Mouse (Mus musculus) lung, postnatal 0 days (tissue): ENCODE results near the gene Spock1. TPM values are rescaled to one million over a fixed set of nuclear protein-coding genes. Genes with fewer than 3 reads are reported as not detected.

Experiments used
- ATAC-seq: fragments of 200-750 bp; cut with Nextera tagmentation; 2 replicates; pipeline ENCODE4 v1.8.0; 2017; ENCODE audit warnings: moderate library complexity
- DNase-seq: peaks from one replicate; pipeline ENCODE4 v3.0.0-alpha.2; 2016; ENCODE audit warnings: low spot score
- H3K27ac ChIP-seq: fragments of 300-500 bp; sonication (generic); 2 replicates; pipeline ENCODE4 v1.5.1; 2014; ENCODE audit warnings: antibody characterized with exemption, mild to moderate bottlenecking, low read length, mixed read lengths
- H3K27me3 ChIP-seq: fragments of 300-500 bp; sonication (generic); replicated peaks from 2 replicates; pipeline ENCODE4 v1.6.1; 2014; ENCODE audit warnings: low read length, mixed read lengths; ENCODE audit not compliant: insufficient read depth
- H3K36me3 ChIP-seq: fragments of 300-500 bp; sonication (generic); 2 replicates; pipeline ENCODE4 v1.6.1; 2014; ENCODE audit warnings: low read length, mixed read lengths; ENCODE audit not compliant: insufficient read depth
- H3K4me1 ChIP-seq: fragments of 300-500 bp; sonication (generic); 2 replicates; pipeline ENCODE4 v1.6.1; 2014; ENCODE audit warnings: antibody characterized with exemption, low read depth, low read length, mixed read lengths; ENCODE audit not compliant: insufficient read depth
- H3K4me2 ChIP-seq: fragments of 300-500 bp; sonication (generic); replicated peaks from 2 replicates; pipeline ENCODE4 v1.6.1; 2014; ENCODE audit warnings: low read depth, mild to moderate bottlenecking, low read length, moderate library complexity, mixed read lengths
- H3K4me3 ChIP-seq: fragments of 300-500 bp; sonication (generic); 2 replicates; pipeline ENCODE4 v1.5.1; 2014; ENCODE audit warnings: low read depth, low read length
- H3K9ac ChIP-seq: fragments of 300-500 bp; sonication (generic); replicated peaks from 2 replicates; pipeline ENCODE4 v1.6.1; 2014; ENCODE audit warnings: low read depth, mild to moderate bottlenecking
- H3K9me3 ChIP-seq: fragments of 300-500 bp; sonication (generic); 2 replicates; pipeline ENCODE4 v1.6.1; 2016; ENCODE audit warnings: low read length, mixed read lengths
- CTCF ChIP-seq: IDR thresholded peaks from 2 replicates; pipeline ENCODE4 v1.5.1; 2016; ENCODE audit warnings: antibody characterized with exemption, mild to moderate bottlenecking
- EP300 ChIP-seq: IDR thresholded peaks from 2 replicates; pipeline ENCODE4 v1.6.1; 2016; ENCODE audit warnings: antibody characterized with exemption, mild to moderate bottlenecking, control low read depth
- WGBS: fragments of 180-500 bp; shearing (Covaris S2); extraction: QIAGEN DNeasy Blood & Tissue Kit; methylation state at CpG from one replicate; pipeline ENCODE4 v1.1.7; 2014; 5-methylcytosine and 5-hydroxymethylcytosine counted together
- polyA plus RNA-seq: library from polyadenylated mRNA; unstranded; fragments of >200 nt; fragmentation: Nextera tagmentation; extraction: Ambion mirVana; gene quantifications from 2 replicates; pipeline ENCODE4 v1.2.1, GENCODE M21; 2015

The Spock1 gene
- polyA plus RNA-seq, 1 experiment from 2014 or later = 0.45 TPM

GRCm38 (mm10) chr13:57856311-57856853 lies 51.8 kb downstream of the Spock1 start:
- Histone ChIP-seq H3K4me2 (no peak overlapping the region), H3K9me3 (no peaks in the 10 kb centered on the region), H3K4me3 (no peak overlapping the region), H3K4me1 (no peaks in the 10 kb centered on the region), H3K36me3 (no peaks in the 10 kb centered on the region), H3K27ac (no peak overlapping the region), H3K27me3 (no peaks in the 10 kb centered on the region), H3K9ac (no peak overlapping the region)
- TF ChIP-seq EP300 (no peak), CTCF (no peak)
- WGBS = 76% methylated on average over 10 of the region's 10 CpGs
- DNase-seq (no peak), ATAC-seq (no peak)

GRCm38 (mm10) chr13:57855766-57856165 lies 52.4 kb downstream of the Spock1 start:
- Histone ChIP-seq H3K4me2 (no peak overlapping the region), H3K4me3 (no peak overlapping the region), H3K9ac (no peak overlapping the region), H3K9me3 (no peaks in the 10 kb centered on the region), H3K36me3 (no peaks in the 10 kb centered on the region), H3K4me1 (no peaks in the 10 kb centered on the region), H3K27me3 (no peaks in the 10 kb centered on the region), H3K27ac (no peak overlapping the region)
- DNase-seq (no peak), ATAC-seq (no peak)
- TF ChIP-seq EP300 = no peak
- TF ChIP-seq CTCF = no peak
- 69% methylated on average over 4 of the region's 4 CpGs for WGBS

DNA sequence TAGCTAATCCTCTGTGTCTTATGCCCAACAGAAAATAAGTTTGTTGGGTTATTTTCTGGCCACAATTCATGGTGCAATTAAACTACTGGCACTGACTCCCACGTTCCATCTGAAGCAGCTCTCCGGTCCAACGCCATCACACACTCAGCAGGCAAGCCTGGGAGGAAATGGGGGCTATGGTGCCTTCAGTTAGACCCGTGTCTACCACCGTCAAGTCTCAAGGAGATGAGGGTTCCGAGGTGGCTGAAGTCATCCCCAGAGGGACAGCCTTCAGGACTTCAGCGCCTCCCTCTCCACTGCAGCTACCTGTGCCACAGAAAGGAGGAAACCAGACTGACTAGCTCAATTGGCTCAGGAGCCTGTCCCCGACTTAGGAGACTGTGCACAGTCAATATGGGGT lies 53.7 kb downstream of the Spock1 start:
- ATAC-seq = no peak
- WGBS = 77% methylated on average over 8 of the region's 8 CpGs

GRCm38 (mm10) chr13:57853621-57854020 lies 54.5 kb downstream of the Spock1 start:
- no peak overlapping the region for H3K4me3 ChIP-seq
- no peak overlapping the region for H3K4me2 ChIP-seq
- no peak overlapping the region for H3K27ac ChIP-seq
- no peak for ATAC-seq
- H3K9ac ChIP-seq = no peak overlapping the region
- H3K9me3 ChIP-seq = no peaks in the 10 kb centered on the region
- no peaks in the 10 kb centered on the region for H3K27me3 ChIP-seq
- H3K36me3 ChIP-seq = no peaks in the 10 kb centered on the region
- no peak for DNase-seq
- no peaks in the 10 kb centered on the region for H3K4me1 ChIP-seq
- WGBS = 82% methylated on average over 1 of the region's 1 CpGs
- TF ChIP-seq CTCF (no peak), EP300 (no peak)

More for the DNA sequence above, 53.7 kb downstream of the Spock1 start:
- no peak overlapping the region for H3K27ac ChIP-seq
- no peak for TF ChIP-seq CTCF
- no peak for TF ChIP-seq EP300
- no peak overlapping the region for H3K4me2 ChIP-seq
- DNase-seq = no peak
- H3K9me3 ChIP-seq = no peaks in the 10 kb centered on the region
- H3K4me1 ChIP-seq = no peaks in the 10 kb centered on the region
- no peak overlapping the region for H3K4me3 ChIP-seq
- H3K27me3 ChIP-seq = no peaks in the 10 kb centered on the region
- H3K36me3 ChIP-seq = no peaks in the 10 kb centered on the region
- H3K9ac ChIP-seq = no peak overlapping the region

- no peaks in the 10 kb centered on the region for H3K9me3 ChIP-seq
- DNase-seq (no peak), ATAC-seq (no peak)
- H3K36me3 ChIP-seq = no peaks in the 10 kb centered on the region
- no peak overlapping the region for H3K9ac ChIP-seq
- no peak overlapping the region for H3K4me2 ChIP-seq
- H3K27ac ChIP-seq = no peak overlapping the region
- H3K4me3 ChIP-seq = no peak overlapping the region
- TF ChIP-seq EP300 = no peak
- TF ChIP-seq CTCF = no peak
- no peaks in the 10 kb centered on the region for H3K4me1 ChIP-seq
- H3K27me3 ChIP-seq = no peaks in the 10 kb centered on the region
- WGBS = 74% methylated on average over 10 of the region's 10 CpGs
These were observed 55.0 kb downstream of the Spock1 start for GRCm38 (mm10) chr13:57853156-57853555.

DNA sequence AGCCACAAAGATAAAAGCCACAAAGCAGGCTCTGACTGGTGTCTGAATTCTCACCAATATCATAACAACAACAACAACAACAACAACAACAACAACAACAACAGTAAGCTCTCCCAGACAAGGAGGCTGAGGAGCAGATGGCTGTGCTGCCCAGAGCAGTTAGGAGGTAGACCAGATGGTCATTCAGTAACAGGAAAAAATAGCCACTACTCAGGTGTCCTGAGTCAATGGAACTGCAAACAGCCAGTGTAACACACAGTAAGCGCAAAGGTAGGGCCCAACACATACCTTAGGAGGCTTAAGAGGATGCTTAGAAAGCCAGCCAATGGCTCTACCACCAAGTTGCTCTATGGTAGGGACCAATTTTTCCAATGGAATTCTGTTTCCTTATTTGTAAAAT lies 59.2 kb downstream of the Spock1 start:
- Histone ChIP-seq H3K4me2 (no peak overlapping the region), H3K4me1 (no peaks in the 10 kb centered on the region), H3K27me3 (no peaks in the 10 kb centered on the region), H3K4me3 (no peak overlapping the region), H3K9ac (no peak overlapping the region), H3K9me3 (no peaks in the 10 kb centered on the region), H3K36me3 (no peaks in the 10 kb centered on the region), H3K27ac (no peak overlapping the region)
- 89% methylated on average over 1 of the region's 1 CpGs for WGBS
- DNase-seq (no peak), ATAC-seq (no peak)
- no peak for TF ChIP-seq CTCF

DNA sequence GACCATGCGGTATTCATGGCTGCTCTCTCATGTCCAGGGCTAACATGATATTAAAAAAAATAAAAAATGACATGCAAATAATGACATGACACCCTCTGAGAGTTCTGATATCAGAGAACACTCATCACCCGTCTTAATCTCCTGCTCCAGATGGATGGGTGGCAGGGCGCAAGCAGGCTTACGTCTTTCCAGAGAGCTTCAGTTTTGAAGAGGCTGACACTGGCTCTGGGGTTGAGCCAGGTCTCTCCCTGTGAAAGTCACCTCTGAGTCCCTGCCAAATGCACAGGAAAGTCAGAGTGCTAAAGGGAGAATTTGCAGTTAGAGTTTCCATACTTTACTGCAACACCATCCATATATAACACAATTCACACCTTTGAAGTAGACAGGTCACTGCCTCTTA lies 61.0 kb downstream of the Spock1 start:
- Histone ChIP-seq H3K9ac (no peak overlapping the region), H3K9me3 (no peaks in the 10 kb centered on the region), H3K27ac (no peak overlapping the region), H3K27me3 (no peaks in the 10 kb centered on the region), H3K36me3 (no peaks in the 10 kb centered on the region), H3K4me1 (no peaks in the 10 kb centered on the region), H3K4me2 (no peak overlapping the region), H3K4me3 (no peak overlapping the region)
- TF ChIP-seq EP300 = no peak
- no peak for ATAC-seq
- no peak for DNase-seq
- 70% methylated on average over 4 of the region's 4 CpGs for WGBS
